Mouse (Mus musculus) megakaryocyte, embryonic 14.5 days (primary cell): ENCODE results near the gene Lrch2.

Experiments
- FLI1 ChIP-seq: IDR thresholded peaks from 2 replicates; pipeline ENCODE4 v1.6.1; 2012; ENCODE audit warnings: low read length, inconsistent platforms, mixed read lengths
- GATA1 ChIP-seq: IDR thresholded peaks from 3 replicates; pipeline ENCODE4 v1.6.1; 2012; ENCODE audit warnings: mixed read lengths, low read length, inconsistent platforms, borderline replicate concordance

DNA sequence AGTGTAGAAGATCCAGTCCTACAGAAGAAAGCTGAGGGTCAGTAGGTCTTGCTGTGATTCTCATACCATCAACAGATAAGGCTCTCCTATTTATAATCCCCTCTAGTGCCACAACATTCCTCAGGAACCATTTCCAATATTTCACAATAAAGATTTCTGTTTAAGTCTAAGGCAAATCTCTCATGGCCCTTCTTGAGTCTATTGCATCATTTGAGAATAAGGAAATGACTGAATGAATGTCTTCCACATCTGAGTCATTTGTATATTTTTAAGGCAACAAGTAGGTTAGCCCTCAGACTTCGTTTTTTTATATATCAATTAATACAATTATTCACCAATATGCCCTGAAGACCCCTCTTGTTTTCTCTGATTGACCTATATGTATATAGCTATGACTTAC, 124.8 kb downstream of the Lrch2 start, which contains the start of gene Il13ra2:
- no peak for TF ChIP-seq GATA1
- TF ChIP-seq FLI1: no peak
